In the genomic region with DNA sequence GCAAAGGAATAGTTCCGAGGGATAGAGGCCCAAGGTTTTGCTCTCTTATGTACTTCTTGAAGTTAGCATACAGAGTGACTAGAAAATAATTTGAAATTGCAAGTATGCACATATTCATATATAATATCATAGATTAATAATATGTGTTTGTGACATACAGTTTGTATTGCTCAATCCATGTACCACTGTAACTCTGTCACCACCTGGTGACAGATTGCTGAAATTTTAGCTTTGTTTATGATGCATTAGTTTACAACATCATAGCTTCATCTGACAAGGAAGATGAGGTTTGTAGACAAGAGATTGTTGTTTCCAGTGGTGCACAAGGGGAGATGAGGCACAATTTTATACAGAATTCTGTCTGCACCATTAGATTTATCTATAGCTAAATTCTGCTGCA, we compare ENCODE assay signal across 20 mouse cellular contexts.
DNase-seq lines count a peak whose midpoint lies in the region; ATAC-seq and TF ChIP-seq lines count a peak whose summit lies in the region.
"Had no signal": no experiment of that assay in that cellular context is flagged by ENCODE, and none has a peak within 500 bp of the region (broad histone marks: within the 10 kb centered on the region; RNA-seq: fewer than 3 reads in every experiment).

No protein-coding gene starts in this region.

- WGBS in forebrain, embryonic 14.5 days = 70% methylated on average over 1 of the region's 1 CpGs
- 86% methylated on average over 1 of the region's 1 CpGs for WGBS in forebrain, embryonic 10.5 days
- 85% methylated on average over 1 of the region's 1 CpGs for WGBS in intestine, postnatal 0 days
- 71% methylated on average over 1 of the region's 1 CpGs for WGBS in intestine, embryonic 15.5 days
- 66% methylated on average over 1 of the region's 1 CpGs for WGBS in midbrain, postnatal 0 days
- 88% methylated on average over 1 of the region's 1 CpGs for WGBS in midbrain, embryonic 10.5 days
- 68% methylated on average over 1 of the region's 1 CpGs for WGBS in stomach, postnatal 0 days

- H3K27ac ChIP-seq in forebrain, embryonic 14.5 days (ENCODE audit: low read depth, low read length) = no peak overlapping the region
- H3K27ac ChIP-seq in forebrain, embryonic 10.5 days = no peak overlapping the region
- H3K27ac ChIP-seq in intestine, postnatal 0 days (ENCODE audit: low read depth, low read length) = no peak overlapping the region
- no peak overlapping the region for H3K27ac ChIP-seq in intestine, embryonic 15.5 days
- H3K27ac ChIP-seq in midbrain, postnatal 0 days (ENCODE audit: low read depth, low read length) = no peak overlapping the region
- no peak overlapping the region for H3K27ac ChIP-seq in midbrain, embryonic 10.5 days (replicated peaks)
- no peak overlapping the region for H3K27ac ChIP-seq in stomach, postnatal 0 days (replicated peaks)
- H3K27ac ChIP-seq: embryonic facial prominence, embryonic 13.5 days; macrophage had no signal

- no peak overlapping the region for H3K4me2 ChIP-seq in forebrain, embryonic 14.5 days (ENCODE audit: low read length)
- H3K4me2 ChIP-seq in intestine, postnatal 0 days (replicated peaks; ENCODE audit: low read depth) = no peak overlapping the region
- H3K4me2 ChIP-seq in intestine, embryonic 15.5 days (replicated peaks) = no peak overlapping the region
- H3K4me2 ChIP-seq in midbrain, postnatal 0 days (ENCODE audit: low read depth, low read length, poor library complexity, severe bottlenecking) = no peak overlapping the region
- no peak overlapping the region for H3K4me2 ChIP-seq in stomach, postnatal 0 days (replicated peaks; ENCODE audit: low read depth)
- H3K4me2 ChIP-seq: embryonic facial prominence, embryonic 13.5 days; lung, embryonic 14.5 days had no signal

- no peak overlapping the region for H3K4me3 ChIP-seq in forebrain, embryonic 14.5 days (ENCODE audit: low read depth, low read length)
- H3K4me3 ChIP-seq in forebrain, embryonic 10.5 days = no peak overlapping the region
- H3K4me3 ChIP-seq in intestine, postnatal 0 days (ENCODE audit: low read depth, low read length) = no peak overlapping the region
- no peak overlapping the region for H3K4me3 ChIP-seq in intestine, embryonic 15.5 days (replicated peaks)
- H3K4me3 ChIP-seq in midbrain, postnatal 0 days (ENCODE audit: low read depth, low read length) = no peak overlapping the region
- H3K4me3 ChIP-seq in midbrain, embryonic 10.5 days = no peak overlapping the region
- H3K4me3 ChIP-seq in stomach, postnatal 0 days (ENCODE audit: low read depth, low read length) = no peak overlapping the region
- H3K4me3 ChIP-seq: embryonic facial prominence, embryonic 13.5 days had no signal

- no peaks in the 10 kb centered on the region for H3K4me1 ChIP-seq in forebrain, embryonic 14.5 days (ENCODE audit: control insufficient read depth, insufficient read depth, low read length)
- H3K4me1 ChIP-seq in forebrain, embryonic 10.5 days = no peaks in the 10 kb centered on the region
- no peaks in the 10 kb centered on the region for H3K4me1 ChIP-seq in intestine, postnatal 0 days (replicated peaks; ENCODE audit: control insufficient read depth, insufficient read depth, low read length)
- no peaks in the 10 kb centered on the region for H3K4me1 ChIP-seq in intestine, embryonic 15.5 days (replicated peaks)
- H3K4me1 ChIP-seq in midbrain, postnatal 0 days (ENCODE audit: insufficient read depth, low read length) = no peaks in the 10 kb centered on the region
- no peaks in the 10 kb centered on the region for H3K4me1 ChIP-seq in midbrain, embryonic 10.5 days
- H3K4me1 ChIP-seq in stomach, postnatal 0 days (replicated peaks; ENCODE audit: control insufficient read depth, insufficient read depth) = no peaks in the 10 kb centered on the region
- H3K4me1 ChIP-seq: embryonic facial prominence, embryonic 13.5 days had no signal

- DNase-seq in forebrain, embryonic 14.5 days (ENCODE audit: low spot score) = peak; percentile 56
- no peak for DNase-seq in forebrain, embryonic 10.5 days (ENCODE audit: extremely low spot score, low spot score)
- peak; percentile 47 for DNase-seq in midbrain, postnatal 0 days (ENCODE audit: low spot score)
- DNase-seq in midbrain, embryonic 10.5 days (ENCODE audit: low spot score) = no peak
- no peak for DNase-seq in stomach, postnatal 0 days (ENCODE audit: low spot score)
- DNase-seq in layer of hippocampus, postnatal 10 days (ENCODE audit: low spot score in 2 of 2) = no peak
- DNase-seq: cerebellum, adult 11-12 months; heart, adult 11 months; kidney, postnatal 14 days; layer of hippocampus, adult 9-11 months; liver; lung, embryonic 14.5 days; spleen, adult 18-20 months; thymus, adult 2 months had no signal

- no peaks in the 10 kb centered on the region for H3K9me3 ChIP-seq in forebrain, embryonic 14.5 days (replicated peaks; ENCODE audit: control insufficient read depth, low read length)
- no peaks in the 10 kb centered on the region for H3K9me3 ChIP-seq in forebrain, embryonic 10.5 days
- H3K9me3 ChIP-seq in intestine, postnatal 0 days (ENCODE audit: control insufficient read depth) = no peaks in the 10 kb centered on the region
- no peaks in the 10 kb centered on the region for H3K9me3 ChIP-seq in intestine, embryonic 15.5 days
- H3K9me3 ChIP-seq in midbrain, postnatal 0 days (ENCODE audit: low read length) = no peaks in the 10 kb centered on the region
- H3K9me3 ChIP-seq in midbrain, embryonic 10.5 days (replicated peaks) = no peaks in the 10 kb centered on the region
- H3K9me3 ChIP-seq in stomach, postnatal 0 days (ENCODE audit: control insufficient read depth, low read length) = no peaks in the 10 kb centered on the region
- H3K9me3 ChIP-seq: embryonic facial prominence, embryonic 13.5 days; G1E had no signal

- peak; percentile 37; the same call in 1 of the 2 replicates for TF ChIP-seq CTCF in intestine, postnatal 0 days (IDR thresholded peaks at IDR 0.05; ENCODE audit: low read depth)
- peak; percentile 73 for TF ChIP-seq CTCF in midbrain, postnatal 0 days (IDR thresholded peaks at IDR 0.05)
- peak; percentile 53 for TF ChIP-seq CTCF in stomach, postnatal 0 days (IDR thresholded peaks at IDR 0.05; ENCODE audit: low read depth)

- TF ChIP-seq EP300 in stomach, postnatal 0 days (optimal IDR thresholded peaks at IDR 0.05) = no peak

- H3K27me3 ChIP-seq in forebrain, embryonic 14.5 days (replicated peaks; ENCODE audit: control insufficient read depth, insufficient read depth, low read length) = no peaks in the 10 kb centered on the region
- no peaks in the 10 kb centered on the region for H3K27me3 ChIP-seq in forebrain, embryonic 10.5 days (ENCODE audit: poor library complexity, severe bottlenecking)
- no peaks in the 10 kb centered on the region for H3K27me3 ChIP-seq in intestine, postnatal 0 days (replicated peaks; ENCODE audit: control insufficient read depth, insufficient read depth, low read length)
- no peaks in the 10 kb centered on the region for H3K27me3 ChIP-seq in intestine, embryonic 15.5 days (replicated peaks)
- no peaks in the 10 kb centered on the region for H3K27me3 ChIP-seq in midbrain, postnatal 0 days (ENCODE audit: insufficient read depth, low read length)
- H3K27me3 ChIP-seq in midbrain, embryonic 10.5 days (ENCODE audit: low read depth, poor library complexity, severe bottlenecking) = no peaks in the 10 kb centered on the region
- H3K27me3 ChIP-seq in stomach, postnatal 0 days (ENCODE audit: control insufficient read depth, insufficient read depth, low read length) = no peaks in the 10 kb centered on the region
- H3K27me3 ChIP-seq: embryonic facial prominence, embryonic 13.5 days had no signal

- H3K36me3 ChIP-seq in forebrain, embryonic 14.5 days (ENCODE audit: control insufficient read depth, insufficient read depth, low read length) = no peaks in the 10 kb centered on the region
- no peaks in the 10 kb centered on the region for H3K36me3 ChIP-seq in forebrain, embryonic 10.5 days (replicated peaks)
- H3K36me3 ChIP-seq in intestine, postnatal 0 days (ENCODE audit: control insufficient read depth, insufficient read depth) = no peaks in the 10 kb centered on the region
- no peaks in the 10 kb centered on the region for H3K36me3 ChIP-seq in intestine, embryonic 15.5 days
- H3K36me3 ChIP-seq in midbrain, postnatal 0 days (ENCODE audit: insufficient read depth, low read length) = no peaks in the 10 kb centered on the region
- no peaks in the 10 kb centered on the region for H3K36me3 ChIP-seq in midbrain, embryonic 10.5 days
- H3K36me3 ChIP-seq in stomach, postnatal 0 days (ENCODE audit: control insufficient read depth, insufficient read depth, low read length) = no peaks in the 10 kb centered on the region
- H3K36me3 ChIP-seq: embryonic facial prominence, embryonic 13.5 days; G1E had no signal

- no peak for ATAC-seq in forebrain, embryonic 14.5 days
- no peak for ATAC-seq in intestine, postnatal 0 days
- no peak for ATAC-seq in intestine, embryonic 15.5 days
- no peak for ATAC-seq in midbrain, postnatal 0 days (ENCODE audit: low FRiP score)
- ATAC-seq in stomach, postnatal 0 days (ENCODE audit: low FRiP score, low TSS enrichment) = no peak
- ATAC-seq: midbrain, embryonic 16.5 days had no signal

- H3K9ac ChIP-seq in forebrain, embryonic 14.5 days (ENCODE audit: low read length) = no peak overlapping the region
- no peak overlapping the region for H3K9ac ChIP-seq in intestine, postnatal 0 days (ENCODE audit: low read depth, low read length)
- H3K9ac ChIP-seq in intestine, embryonic 15.5 days = no peak overlapping the region
- H3K9ac ChIP-seq in midbrain, postnatal 0 days (replicated peaks; ENCODE audit: low read length, poor library complexity, severe bottlenecking) = no peak overlapping the region
- H3K9ac ChIP-seq in stomach, postnatal 0 days (ENCODE audit: low read length) = no peak overlapping the region
- H3K9ac ChIP-seq: embryonic facial prominence, embryonic 13.5 days; lung, embryonic 14.5 days had no signal

Comparison
In these comparisons a context has a peak if more than half of its experiments do, and no peak if none do; other contexts are left out.
1. DNase-seq: peak in forebrain, embryonic 14.5 days (single experiment) and midbrain, postnatal 0 days (single experiment); none in forebrain, embryonic 10.5 days (single experiment), midbrain, embryonic 10.5 days (single experiment), stomach, postnatal 0 days (single experiment) and layer of hippocampus, postnatal 10 days (0 of 2).
2. Peak in every context shown above with its lines, with median percentiles within 50 percentile points of each other: CTCF ChIP-seq.